Mouse (Mus musculus) kidney, postnatal 0 days (tissue): ENCODE results near the gene Grin3b. TPM values are rescaled to one million over a fixed set of nuclear protein-coding genes. Genes with fewer than 3 reads are reported as not detected.

Experiments
- ATAC-seq: fragments of 200-750 bp; cut with Nextera tagmentation; replicated peaks from 2 replicates; pipeline ENCODE4 v1.8.0; 2017; ENCODE audit warnings: low read depth, moderate number of reproducible peaks, moderate TSS enrichment, moderate library complexity; ENCODE audit not compliant: low FRiP score
- DNase-seq: peaks from one replicate; pipeline ENCODE4 v3.0.0-alpha.2; 2016; ENCODE audit warnings: low spot score
- H3K27ac ChIP-seq: fragments of 300-500 bp; sonication (generic); 2 replicates; pipeline ENCODE4 v1.5.1; 2014; ENCODE audit warnings: mild to moderate bottlenecking
- H3K27me3 ChIP-seq: fragments of 300-500 bp; sonication (generic); 2 replicates; pipeline ENCODE4 v1.6.1; 2014; ENCODE audit warnings: low read length, mixed read lengths; ENCODE audit not compliant: insufficient read depth
- H3K36me3 ChIP-seq: fragments of 300-500 bp; sonication (generic); 2 replicates; pipeline ENCODE4 v1.6.1; 2014; ENCODE audit warnings: low read length, mixed read lengths; ENCODE audit not compliant: insufficient read depth
- H3K4me1 ChIP-seq: fragments of 300-500 bp; sonication (generic); replicated peaks from 2 replicates; pipeline ENCODE4 v1.6.1; 2014; ENCODE audit warnings: antibody characterized with exemption, low read length, mixed read lengths; ENCODE audit not compliant: insufficient read depth
- H3K4me2 ChIP-seq: fragments of 300-500 bp; sonication (generic); 2 replicates; pipeline ENCODE4 v1.6.1; 2014; ENCODE audit warnings: mild to moderate bottlenecking, low read length, moderate library complexity, mixed read lengths
- H3K4me3 ChIP-seq: fragments of 300-500 bp; sonication (generic); replicated peaks from 2 replicates; pipeline ENCODE4 v1.5.1; 2014; ENCODE audit warnings: low read depth, low read length
- H3K9ac ChIP-seq: fragments of 300-500 bp; sonication (generic); 2 replicates; pipeline ENCODE4 v1.6.1; 2014; ENCODE audit warnings: low read depth, low read length
- H3K9me3 ChIP-seq: fragments of 300-500 bp; sonication (generic); replicated peaks from 2 replicates; pipeline ENCODE4 v1.6.1; 2016; ENCODE audit warnings: low read length, inconsistent platforms, mixed read lengths
- CTCF ChIP-seq: IDR thresholded peaks from 2 replicates; pipeline ENCODE4 v1.5.1; 2016; ENCODE audit warnings: antibody characterized with exemption, low read depth, mild to moderate bottlenecking, moderate library complexity
- WGBS: fragments of 180-500 bp; shearing (Covaris S2); extraction: QIAGEN DNeasy Blood & Tissue Kit; methylation state at CpG from one replicate; pipeline ENCODE4 v1.1.7; 2014; 5-methylcytosine and 5-hydroxymethylcytosine counted together
- polyA plus RNA-seq: library from polyadenylated mRNA; unstranded; fragments of >200 nt; fragmentation: Nextera tagmentation; extraction: Ambion mirVana; gene quantifications from 2 replicates; pipeline ENCODE4 v1.2.1, GENCODE M21; 2015

Gene Grin3b
- polyA plus RNA-seq, 1 experiment from 2014 or later = 0.20 TPM

DNA sequence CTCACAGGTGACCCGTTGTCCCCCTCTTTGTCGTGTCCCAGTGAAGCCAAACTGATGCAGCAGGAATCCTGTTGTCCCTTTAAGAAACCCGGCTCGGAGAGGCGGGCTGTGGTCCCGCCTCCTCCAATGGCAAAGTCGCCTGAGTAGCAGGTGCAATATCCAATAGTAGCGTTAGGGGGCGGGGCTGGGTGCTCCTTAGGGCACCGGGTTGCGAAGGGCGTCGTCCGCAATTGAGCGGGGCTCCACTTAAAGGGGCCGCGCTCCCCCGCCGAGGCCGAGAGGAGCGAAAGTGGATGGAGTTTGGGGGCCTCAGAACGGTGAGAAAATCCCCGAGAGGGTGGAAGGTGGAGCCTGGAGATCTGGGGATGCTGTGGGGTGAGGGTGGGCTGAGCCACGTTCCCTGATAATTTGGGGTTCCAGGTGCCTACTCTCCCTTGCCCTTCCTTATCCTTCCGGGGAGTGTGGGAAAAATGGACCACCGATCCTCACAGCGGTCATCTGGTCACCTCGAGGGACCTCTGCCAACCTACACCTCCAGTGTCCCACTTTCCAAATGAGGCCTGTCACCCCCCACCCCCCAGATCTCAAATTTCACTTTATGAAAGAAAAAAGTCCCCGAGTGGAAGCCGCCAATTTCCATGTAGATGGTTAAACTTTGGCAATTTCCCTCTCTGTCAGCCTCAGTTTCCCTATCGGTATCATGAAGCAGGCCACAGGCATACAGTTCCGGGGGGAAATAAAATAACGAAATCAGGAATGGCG lies 25.9 kb downstream of the Grin3b start, which contains the start of gene Abca7:
TSS of gene Abca7 (plus strand) at position 223 of the 762 bp plus-strand sequence.
- Histone ChIP-seq H3K9me3 (no peaks in the 10 kb centered on the region), H3K4me1 (peaks cover 19% of the 10 kb centered on the region; the same call in 1 of the 2 replicates), H3K27me3 (no peaks in the 10 kb centered on the region), H3K4me2 (peak within 1 kb of the TSS; percentile 86), H3K36me3 (peaks cover 21% of the 10 kb centered on the region; the same call in 1 of the 2 replicates), H3K9ac (peak within 1 kb of the TSS; percentile 58), H3K27ac (peak within 1 kb of the TSS; percentile 47; the same call in 1 of the 2 replicates), H3K4me3 (peak within 1 kb of the TSS; percentile 51)
- TF ChIP-seq CTCF = peak; percentile 31; the same call in 1 of the 2 replicates
- DNase-seq = peak; percentile 96
- peak; percentile 86 for ATAC-seq
- under 1% methylated on average over 34 of the region's 34 CpGs for WGBS

DNA sequence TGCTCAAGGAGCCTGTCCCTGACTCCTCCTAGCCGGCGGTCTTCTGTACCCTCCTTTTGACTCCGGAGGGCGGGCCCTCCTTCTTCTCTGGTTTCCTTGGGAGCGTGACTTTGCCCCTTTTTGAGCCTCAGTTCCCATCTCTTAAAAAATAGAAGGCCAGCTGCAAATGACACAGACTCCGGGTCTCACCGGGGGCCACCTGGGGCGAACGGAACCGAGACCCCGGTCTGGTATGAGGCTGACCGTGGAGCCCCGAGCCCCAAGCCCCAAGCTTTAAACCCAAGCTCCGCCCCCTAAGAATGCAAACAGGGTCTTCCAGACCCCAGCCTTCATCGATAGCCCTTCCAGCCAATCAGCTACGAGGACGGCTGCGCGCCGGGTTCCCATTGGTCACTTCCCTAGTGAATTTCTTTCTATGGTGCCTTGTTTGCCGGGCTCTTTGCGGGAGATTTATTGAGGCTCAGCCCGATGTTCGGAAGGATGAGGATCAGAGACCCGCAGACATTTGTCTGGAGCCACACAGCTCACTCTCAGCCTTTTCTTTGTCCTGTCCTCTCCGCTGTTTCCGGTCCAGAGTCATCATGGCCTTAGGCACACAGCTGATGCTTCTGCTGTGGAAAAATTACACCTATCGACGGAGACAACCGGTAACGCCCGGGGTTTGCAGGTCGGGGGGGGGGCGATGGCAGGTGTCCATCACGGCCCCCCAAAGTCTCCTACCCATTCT lies 26.7 kb downstream of the Grin3b start:
- H3K27ac ChIP-seq = no peak overlapping the region

DNA sequence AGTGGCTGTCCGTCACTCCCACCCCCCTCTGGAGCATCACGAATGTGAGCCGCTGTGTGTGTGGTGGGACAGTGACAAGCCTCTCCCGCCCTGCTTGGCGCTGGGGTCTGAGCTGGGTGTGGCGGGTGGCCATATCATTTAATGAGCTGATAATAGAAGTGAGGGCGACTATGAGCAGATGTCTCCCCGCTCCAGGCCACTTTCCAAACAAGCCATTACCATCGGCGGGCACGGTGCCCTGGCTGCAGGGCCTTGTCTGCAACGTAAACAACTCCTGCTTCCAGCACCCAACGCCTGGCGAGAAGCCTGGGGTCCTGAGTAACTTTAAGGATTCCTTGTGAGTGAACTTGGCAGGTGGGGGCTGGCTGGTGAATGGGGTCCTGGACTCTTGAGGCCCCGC lies 27.3 kb downstream of the Grin3b start:
- peak overlapping the region; percentile 86 for H3K4me2 ChIP-seq
- peak overlapping the region; percentile 51 for H3K4me3 ChIP-seq
- no peak overlapping the region for H3K9ac ChIP-seq
- no peak for ATAC-seq
- no peak for DNase-seq
- peaks cover 19% of the 10 kb centered on the region; the same call in 1 of the 2 replicates for H3K4me1 ChIP-seq
- no peak for TF ChIP-seq CTCF
- H3K9me3 ChIP-seq = no peaks in the 10 kb centered on the region
- H3K27ac ChIP-seq = no peak overlapping the region
- WGBS = 16% methylated on average over 15 of the region's 15 CpGs
- H3K36me3 ChIP-seq = 0 out of 2 replicates have a peak, but pooled peaks cover 13% of the 10 kb centered on the region
- H3K27me3 ChIP-seq = no peaks in the 10 kb centered on the region

More for the DNA sequence above, 26.7 kb downstream of the Grin3b start:
- H3K27me3 ChIP-seq = no peaks in the 10 kb centered on the region
- TF ChIP-seq CTCF = no peak
- H3K4me3 ChIP-seq = peak overlapping the region; percentile 51
- DNase-seq (peak; percentile 93), ATAC-seq (peak; percentile 22; the same call in 1 of the 2 replicates)
- H3K4me1 ChIP-seq = peaks cover 19% of the 10 kb centered on the region; the same call in 1 of the 2 replicates
- H3K9ac ChIP-seq = peak overlapping the region; percentile 58
- no peaks in the 10 kb centered on the region for H3K9me3 ChIP-seq
- H3K4me2 ChIP-seq = peak overlapping the region; percentile 86
- peaks cover 16% of the 10 kb centered on the region; the same call in 1 of the 2 replicates for H3K36me3 ChIP-seq
- under 1% methylated on average over 35 of the region's 35 CpGs for WGBS

DNA sequence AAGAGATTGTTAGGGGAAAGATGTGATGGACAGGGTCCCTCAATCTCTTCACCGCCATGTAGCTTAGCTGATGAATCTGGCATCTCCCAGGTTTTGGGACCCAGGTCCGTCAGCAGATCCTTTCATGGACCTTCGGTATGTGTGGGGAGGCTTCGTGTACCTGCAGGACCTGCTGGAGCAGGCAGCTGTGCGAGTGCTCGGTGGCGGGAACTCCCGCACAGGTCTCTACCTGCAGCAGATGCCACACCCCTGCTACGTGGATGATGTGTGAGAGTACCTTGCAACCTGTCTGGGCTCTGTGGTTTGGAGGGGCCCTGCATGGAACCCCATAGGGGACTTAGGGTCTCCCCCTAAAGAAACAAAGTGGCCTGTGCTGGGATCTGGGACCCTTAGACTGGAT lies 31.4 kb downstream of the Grin3b start:
- Histone ChIP-seq H3K9ac (no peak overlapping the region), H3K36me3 (no peaks in the 10 kb centered on the region), H3K4me2 (no peak overlapping the region), H3K9me3 (no peaks in the 10 kb centered on the region), H3K4me1 (peaks cover 14% of the 10 kb centered on the region; the same call in 1 of the 2 replicates), H3K27ac (no peak overlapping the region), H3K27me3 (no peaks in the 10 kb centered on the region), H3K4me3 (no peak overlapping the region)
- WGBS = 70% methylated on average over 9 of the region's 9 CpGs
- no peak for TF ChIP-seq CTCF
- ATAC-seq (no peak), DNase-seq (no peak)

DNA sequence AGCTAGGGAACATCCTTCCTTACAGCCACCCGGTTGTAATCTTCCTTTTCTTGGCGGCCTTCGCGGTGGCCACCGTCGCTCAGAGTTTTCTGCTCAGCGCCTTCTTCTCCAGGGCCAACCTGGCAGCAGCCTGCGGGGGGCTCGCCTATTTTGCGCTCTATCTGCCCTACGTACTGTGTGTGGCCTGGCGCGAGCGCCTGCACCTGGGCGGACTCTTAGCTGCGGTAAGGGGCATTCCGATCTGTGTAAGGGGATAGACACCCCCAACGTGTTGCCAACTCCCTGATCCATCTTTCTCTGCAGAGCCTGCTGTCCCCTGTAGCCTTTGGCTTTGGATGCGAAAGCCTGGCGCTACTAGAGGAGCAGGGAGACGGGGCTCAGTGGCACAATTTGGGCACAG lies 32.3 kb downstream of the Grin3b start:
- no peak overlapping the region for H3K4me2 ChIP-seq
- no peak overlapping the region for H3K4me3 ChIP-seq
- TF ChIP-seq CTCF = no peak
- no peaks in the 10 kb centered on the region for H3K9me3 ChIP-seq
- no peaks in the 10 kb centered on the region for H3K27me3 ChIP-seq
- no peak for DNase-seq
- peaks cover 7% of the 10 kb centered on the region; the same call in 1 of the 2 replicates for H3K4me1 ChIP-seq
- no peak for ATAC-seq
- no peak overlapping the region for H3K27ac ChIP-seq
- H3K36me3 ChIP-seq = no peaks in the 10 kb centered on the region
- no peak overlapping the region for H3K9ac ChIP-seq
- WGBS = 32% methylated on average over 21 of the region's 21 CpGs
